Mouse (Mus musculus) splenic B cell, adult 2 months (primary cell): Measurements from ENCODE around the gene Unc13c.

Experiments
- DNase-seq: peaks from one replicate; pipeline ENCODE4 v3.0.0-alpha.2; 2011; ENCODE audit warnings: low read depth, low spot score
- H3K27me3 ChIP-seq: 2 replicates; pipeline ENCODE4 v1.6.1; 2012; ENCODE audit warnings: mild to moderate bottlenecking, low read length, moderate library complexity, mixed read lengths; ENCODE audit not compliant: control insufficient read depth, poor library complexity, insufficient read depth, severe bottlenecking
- H3K36me3 ChIP-seq: 2 replicates; pipeline ENCODE4 v1.6.1; 2012; ENCODE audit warnings: mild to moderate bottlenecking, low read length, moderate library complexity, mixed read lengths; ENCODE audit not compliant: control insufficient read depth, poor library complexity, insufficient read depth, severe bottlenecking

Unc13c gene

GRCm38 (mm10) chr9:73753480-73753879 is 215.3 kb downstream of the Unc13c start:
- H3K36me3 ChIP-seq: no peaks in the 10 kb centered on the region

GRCm38 (mm10) chr9:73751344-73751743 is 217.4 kb downstream of the Unc13c start:
- no peaks in the 10 kb centered on the region for H3K36me3 ChIP-seq
- no peaks in the 10 kb centered on the region for H3K27me3 ChIP-seq
- DNase-seq: no peak

More at GRCm38 (mm10) chr9:73753480-73753879, 215.3 kb downstream of the Unc13c start:
- no peak for DNase-seq
- no peaks in the 10 kb centered on the region for H3K27me3 ChIP-seq

GRCm38 (mm10) chr9:73734446-73734845 is 234.3 kb downstream of the Unc13c start:
- no peaks in the 10 kb centered on the region for H3K27me3 ChIP-seq
- H3K36me3 ChIP-seq: no peaks in the 10 kb centered on the region
- no peak for DNase-seq

DNA sequence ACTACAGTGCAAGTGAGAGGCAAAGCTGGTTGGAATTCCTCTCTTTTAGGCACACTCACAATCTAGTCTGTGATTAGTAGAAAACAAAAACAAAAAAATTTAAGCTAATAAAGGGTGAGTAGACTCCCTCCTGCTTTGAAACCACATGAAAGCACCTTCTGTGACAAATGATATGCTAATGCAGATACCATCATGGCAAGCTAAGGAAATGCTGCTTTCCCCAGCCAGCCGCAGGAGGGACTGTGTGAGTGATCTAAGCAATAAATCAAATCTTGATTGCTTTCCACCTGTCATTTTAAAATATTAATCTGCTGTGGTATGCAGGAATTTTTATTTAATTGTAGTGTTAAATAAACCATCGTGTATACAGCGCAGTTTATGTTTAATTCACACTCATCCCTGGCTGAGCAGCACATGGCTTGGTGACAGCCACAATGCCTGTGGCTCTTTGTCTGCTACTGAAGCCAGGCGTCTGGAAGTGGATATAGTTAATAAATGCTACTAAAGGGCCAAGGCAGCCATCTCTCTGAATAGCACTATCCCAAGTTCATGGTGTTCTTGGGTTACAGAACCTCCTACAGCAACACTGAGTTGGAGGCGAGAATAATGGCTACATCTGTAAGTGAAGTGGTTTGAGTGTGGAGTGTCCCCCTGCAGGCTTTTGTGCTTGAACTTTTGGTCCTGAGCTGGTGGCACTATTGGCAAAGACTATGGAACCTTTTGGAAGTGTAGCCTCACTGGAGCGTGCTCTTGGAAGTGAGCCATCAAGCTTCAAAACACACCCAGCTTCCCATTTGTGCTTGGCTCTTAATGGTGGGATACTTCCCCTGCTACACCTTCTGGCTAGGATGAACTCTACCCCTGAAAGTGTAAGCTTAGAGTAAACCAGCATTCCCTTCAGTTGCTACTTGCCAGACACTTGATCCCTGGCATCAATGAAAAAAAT is 242.8 kb downstream of the Unc13c start:
- Histone ChIP-seq H3K27me3 (no peaks in the 10 kb centered on the region), H3K36me3 (no peaks in the 10 kb centered on the region)
- no peak for DNase-seq

- Histone ChIP-seq H3K27me3 (no peaks in the 10 kb centered on the region), H3K36me3 (no peaks in the 10 kb centered on the region)
- DNase-seq: no peak
Measured at GRCm38 (mm10) chr9:73724776-73725175, 244.0 kb downstream of the Unc13c start.

DNA sequence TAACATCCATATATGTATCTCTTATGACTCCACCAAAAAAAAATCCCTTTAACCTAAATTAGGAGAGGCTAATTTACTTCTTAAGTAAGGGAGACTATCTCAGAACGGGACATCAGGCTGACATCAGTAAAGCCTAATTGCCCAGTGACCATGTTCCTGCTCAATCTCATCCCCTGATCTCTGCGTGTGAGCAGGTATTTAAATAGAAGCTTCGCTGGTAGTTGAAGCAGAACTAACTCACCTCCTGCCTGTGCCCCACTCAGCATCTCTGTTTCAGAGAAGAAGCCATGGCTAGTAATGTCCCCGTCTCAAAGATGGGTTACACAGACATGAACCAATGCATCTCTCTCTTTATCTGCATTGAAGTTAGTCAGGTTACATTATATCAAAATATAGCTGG is 255.3 kb downstream of the Unc13c start:
- Histone ChIP-seq H3K36me3 (no peaks in the 10 kb centered on the region), H3K27me3 (no peaks in the 10 kb centered on the region)

DNA sequence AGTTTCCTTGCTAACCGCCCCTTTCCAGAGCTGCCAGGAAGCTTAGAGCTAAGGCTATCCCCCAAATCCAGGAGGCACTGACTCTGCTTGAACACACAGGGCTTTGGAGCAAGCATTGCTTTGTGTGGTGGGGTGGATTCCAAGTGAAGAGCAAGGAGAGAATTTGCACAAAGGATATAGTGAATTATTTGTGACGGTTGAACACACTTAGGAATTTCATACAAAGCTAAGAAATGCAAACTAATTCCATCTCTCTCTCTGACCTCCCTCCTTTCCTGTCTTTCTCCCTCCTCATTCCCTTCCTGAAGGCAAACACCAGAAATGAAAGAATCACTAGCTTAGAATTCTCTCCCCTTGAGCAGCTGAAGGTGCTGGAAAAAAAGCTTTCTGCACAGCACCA is 271.7 kb downstream of the Unc13c start:
- no peak for DNase-seq
- H3K27me3 ChIP-seq: no peaks in the 10 kb centered on the region
- no peaks in the 10 kb centered on the region for H3K36me3 ChIP-seq

More for the DNA sequence above, 255.3 kb downstream of the Unc13c start:
- DNase-seq: no peak

DNA sequence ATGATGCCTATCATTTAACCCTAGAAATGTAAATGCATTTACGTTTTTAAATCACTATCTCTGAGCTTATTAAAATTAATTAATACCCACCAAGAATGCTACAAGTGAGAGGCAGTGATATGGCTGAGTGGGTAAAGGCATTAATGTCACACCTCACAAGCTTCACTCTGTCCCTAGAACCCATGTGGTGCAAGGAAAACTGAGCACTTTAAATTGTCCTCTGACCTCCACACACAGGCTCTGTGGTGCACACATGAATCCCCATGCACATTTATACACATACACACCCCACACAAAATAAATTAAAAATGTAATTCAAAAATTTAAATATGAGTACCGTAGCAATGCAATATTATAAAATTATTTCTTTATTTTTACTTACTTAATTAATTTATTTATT is 287.2 kb downstream of the Unc13c start:
- no peaks in the 10 kb centered on the region for H3K36me3 ChIP-seq
- no peak for DNase-seq
- no peaks in the 10 kb centered on the region for H3K27me3 ChIP-seq

DNA sequence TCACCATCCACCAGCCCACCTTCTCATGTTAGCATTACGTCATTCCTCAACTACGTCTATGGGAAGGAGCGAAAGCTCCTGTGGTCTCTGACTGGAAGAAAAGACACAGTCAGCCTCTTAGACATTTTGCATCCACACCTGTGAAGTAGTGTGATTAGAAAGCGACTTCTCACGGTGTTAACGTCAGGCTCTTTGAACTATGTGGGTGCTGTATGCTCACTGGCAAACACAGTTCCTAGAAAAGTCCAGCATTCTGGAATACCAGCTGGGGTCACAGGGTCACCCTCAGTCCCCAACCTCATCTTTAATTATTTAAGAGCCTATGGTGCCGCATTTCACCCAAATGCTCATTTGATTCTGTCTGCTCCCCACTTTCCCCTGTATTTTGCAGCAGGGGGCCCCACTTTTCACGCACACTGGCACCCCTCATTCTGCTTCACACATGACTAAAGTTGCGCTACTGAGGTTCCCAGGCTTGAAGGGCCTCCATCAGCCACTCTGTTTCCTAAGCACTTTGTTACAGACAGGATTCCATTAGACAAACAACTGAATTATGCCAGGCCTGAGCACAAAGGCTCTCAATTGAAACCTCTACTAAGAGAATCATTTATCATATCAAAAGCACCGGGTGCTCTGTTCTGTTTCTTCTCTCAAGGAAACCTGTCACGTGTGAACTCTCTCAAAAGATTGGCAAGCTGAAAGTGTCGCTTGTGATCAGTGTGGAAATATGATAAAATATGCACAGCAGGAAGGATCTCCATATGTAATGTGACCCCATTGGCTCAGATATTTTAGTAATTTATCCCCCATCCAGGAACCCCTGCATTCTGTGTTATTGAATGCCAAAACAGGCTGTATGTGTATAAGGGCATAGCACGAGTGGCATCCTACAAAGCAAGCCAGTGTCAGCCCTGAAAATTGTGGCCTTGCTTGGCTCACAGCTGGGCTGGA is 287.9 kb downstream of the Unc13c start:
- Histone ChIP-seq H3K27me3 (no peaks in the 10 kb centered on the region), H3K36me3 (no peaks in the 10 kb centered on the region)
- DNase-seq: no peak

- Histone ChIP-seq H3K27me3 (no peaks in the 10 kb centered on the region), H3K36me3 (no peaks in the 10 kb centered on the region)
- DNase-seq: no peak
Measured at GRCm38 (mm10) chr9:73671656-73672212, 297.0 kb downstream of the Unc13c start.

GRCm38 (mm10) chr9:73670040-73670439 is 298.7 kb downstream of the Unc13c start:
- no peak for DNase-seq
- H3K27me3 ChIP-seq: no peaks in the 10 kb centered on the region
- no peaks in the 10 kb centered on the region for H3K36me3 ChIP-seq

GRCm38 (mm10) chr9:73662839-73663238 is 305.9 kb downstream of the Unc13c start:
- DNase-seq: no peak
- Histone ChIP-seq H3K36me3 (no peaks in the 10 kb centered on the region), H3K27me3 (no peaks in the 10 kb centered on the region)

DNA sequence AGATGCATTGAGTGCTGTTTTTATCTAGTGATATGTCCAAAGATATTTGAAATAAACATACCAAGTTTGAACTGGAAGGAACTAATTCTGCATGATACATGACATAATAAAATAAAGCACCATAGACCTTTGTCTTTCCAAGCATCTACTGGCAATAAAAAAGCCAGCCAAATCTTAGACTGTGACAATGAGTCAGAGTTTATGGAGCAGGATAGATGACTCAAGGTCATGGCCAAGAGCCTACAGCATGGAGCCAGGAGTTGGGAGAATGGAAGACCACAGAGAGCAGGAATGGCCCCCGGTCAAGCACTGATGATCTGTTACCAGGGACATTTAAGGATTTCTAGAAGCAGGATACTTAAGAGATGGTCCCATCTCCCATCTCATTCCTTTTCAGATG is 319.7 kb downstream of the Unc13c start:
- no peaks in the 10 kb centered on the region for H3K27me3 ChIP-seq
- no peaks in the 10 kb centered on the region for H3K36me3 ChIP-seq
- DNase-seq: no peak

GRCm38 (mm10) chr9:73638119-73638518 is 330.6 kb downstream of the Unc13c start:
- Histone ChIP-seq H3K27me3 (no peaks in the 10 kb centered on the region), H3K36me3 (no peaks in the 10 kb centered on the region)
- no peak for DNase-seq
